Mouse (Mus musculus) heart, embryonic 11.5 days (tissue): ENCODE data around the gene Arid4b. TPM values are rescaled to one million over a fixed set of nuclear protein-coding genes. Genes with fewer than 3 reads are reported as not detected.
"Not testable (repeated sequence)": the region's sequence is repeated elsewhere in the genome, so short reads cannot be mapped to it uniquely, and the experiment has no call there.

Experiments used
- ATAC-seq: fragments of 200-750 bp; cut with Nextera tagmentation; replicated peaks from 2 replicates; pipeline ENCODE4 v1.8.0; 2017; ENCODE audit warnings: moderate library complexity; ENCODE audit not compliant: insufficient number of reproducible peaks, low FRiP score, low TSS enrichment
- H3K27ac ChIP-seq: fragments of 300-500 bp; sonication (generic); 2 replicates; pipeline ENCODE4 v1.5.1; 2014; ENCODE audit warnings: mild to moderate bottlenecking, low read depth, low read length
- H3K27me3 ChIP-seq: fragments of 300-500 bp; sonication (generic); 2 replicates; pipeline ENCODE4 v1.6.1; 2014; ENCODE audit warnings: mild to moderate bottlenecking, low read length, mixed read lengths; ENCODE audit not compliant: control insufficient read depth, insufficient read depth
- H3K36me3 ChIP-seq: fragments of 300-500 bp; sonication (generic); 2 replicates; pipeline ENCODE4 v1.6.1; 2014; ENCODE audit warnings: mild to moderate bottlenecking, low read length, moderate library complexity, mixed read lengths; ENCODE audit not compliant: control insufficient read depth, insufficient read depth
- H3K4me1 ChIP-seq: fragments of 300-500 bp; sonication (generic); 2 replicates; pipeline ENCODE4 v1.6.1; 2014; ENCODE audit warnings: low read length; ENCODE audit not compliant: control insufficient read depth, insufficient read depth
- H3K4me2 ChIP-seq: fragments of 300-500 bp; sonication (generic); 2 replicates; pipeline ENCODE4 v1.6.1; 2014; ENCODE audit warnings: mild to moderate bottlenecking, moderate library complexity
- H3K4me3 ChIP-seq: fragments of 300-500 bp; sonication (generic); 2 replicates; pipeline ENCODE4 v1.5.1; 2014; ENCODE audit warnings: low read depth, low read length
- H3K9ac ChIP-seq: fragments of 300-500 bp; sonication (generic); 2 replicates; pipeline ENCODE4 v1.6.1; 2014; ENCODE audit warnings: mild to moderate bottlenecking, low read depth, low read length, moderate library complexity
- H3K9me3 ChIP-seq: fragments of 300-500 bp; sonication (generic); replicated peaks from 2 replicates; pipeline ENCODE4 v1.6.1; 2016; ENCODE audit warnings: low read length; ENCODE audit not compliant: control insufficient read depth
- WGBS: fragments of 180-500 bp; shearing (Covaris S2); extraction: QIAGEN DNeasy Blood & Tissue Kit; methylation state at CpG from one replicate; pipeline ENCODE4 v1.1.7; 2014; ENCODE audit not compliant: insufficient replicate concordance; 5-methylcytosine and 5-hydroxymethylcytosine counted together
- polyA plus RNA-seq: library from polyadenylated mRNA; unstranded; fragments of >200 nt; fragmentation: Nextera tagmentation; extraction: Ambion mirVana; gene quantifications from 2 replicates; pipeline ENCODE4 v1.2.1, GENCODE M21; 2014

Gene Arid4b
- 42.7 and 53.2 TPM in 2 replicates for polyA plus RNA-seq

DNA sequence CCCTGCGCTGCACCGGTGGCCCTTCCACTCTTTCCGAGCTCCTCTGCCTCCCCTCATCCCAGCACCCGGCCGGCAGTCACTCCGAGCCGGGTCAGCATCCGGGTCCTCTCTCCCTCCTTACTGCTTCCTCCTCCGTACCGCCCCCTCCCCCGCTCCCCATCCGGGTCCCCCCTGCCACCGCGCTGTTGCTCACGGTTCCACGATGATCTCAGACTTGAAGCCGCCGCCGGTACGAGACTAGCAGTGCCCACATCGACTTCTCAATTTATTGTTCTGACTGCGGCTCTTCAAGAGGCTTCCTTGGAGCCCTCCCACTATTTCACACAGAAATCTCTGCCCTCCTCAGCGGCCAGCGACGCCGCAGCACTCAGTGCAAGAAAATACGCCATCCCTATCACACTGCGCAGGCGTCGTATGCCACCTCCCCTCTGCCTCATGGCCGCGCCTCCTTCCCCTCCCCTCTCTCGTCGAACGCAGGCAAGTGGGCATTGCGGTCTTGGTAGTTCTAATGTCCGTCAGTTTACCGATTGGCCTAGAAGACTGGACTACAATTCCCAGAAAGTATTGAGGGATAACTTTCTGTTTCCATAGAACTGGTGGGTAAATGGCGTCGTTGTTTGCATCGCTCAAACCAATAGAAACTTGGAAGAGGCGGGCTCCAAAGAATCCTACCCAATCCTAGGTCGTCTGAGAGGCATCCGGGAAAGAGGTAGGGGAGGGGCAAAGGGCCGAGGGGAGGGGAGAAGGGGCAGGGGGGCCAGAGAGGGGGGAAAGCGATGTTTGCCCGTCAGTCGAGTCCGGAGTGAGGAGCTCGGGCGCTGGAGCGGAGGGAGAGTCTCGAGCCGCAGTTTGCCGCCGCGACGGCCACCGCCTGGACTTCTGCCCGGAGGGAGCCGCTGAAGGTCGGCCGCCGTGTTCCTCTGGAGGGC, at the start of gene Arid4b, which contains the start of gene Ggps1:
Arid4b (plus strand) TSS at position 220 of the 929 bp plus-strand sequence.
Ggps1 (minus strand) TSS at position 476 of the 929 bp plus-strand sequence.
- under 1% methylated on average over 60 of the region's 64 CpGs for WGBS
- peak within 1 kb of the TSS; percentile 93 for H3K4me3 ChIP-seq

GRCm38 (mm10) chr13:14014001-14014400, 49.0 kb upstream of the Arid4b start:
- Histone ChIP-seq H3K9me3 (no peaks in the 10 kb centered on the region), H3K36me3 (peaks cover 12% of the 10 kb centered on the region), H3K4me3 (no peak overlapping the region), H3K9ac (no peak overlapping the region), H3K27me3 (no peaks in the 10 kb centered on the region), H3K4me1 (no peaks in the 10 kb centered on the region), H3K27ac (no peak overlapping the region), H3K4me2 (no peak overlapping the region)
- WGBS: 92% methylated on average over 2 of the region's 2 CpGs
- ATAC-seq: no peak

More for the DNA sequence above, at the start of gene Arid4b, which contains the start of gene Ggps1:
- peak; percentile 96 for ATAC-seq
- H3K27me3 ChIP-seq: no peaks in the 10 kb centered on the region
- H3K36me3 ChIP-seq: no peaks in the 10 kb centered on the region
- H3K9ac ChIP-seq: peak within 1 kb of the TSS; percentile 99
- H3K27ac ChIP-seq: peak within 1 kb of the TSS; percentile 97
- peak within 1 kb of the TSS; percentile 84 for H3K4me2 ChIP-seq
- H3K9me3 ChIP-seq: no peaks in the 10 kb centered on the region
- H3K4me1 ChIP-seq: peaks cover 3% of the 10 kb centered on the region

DNA sequence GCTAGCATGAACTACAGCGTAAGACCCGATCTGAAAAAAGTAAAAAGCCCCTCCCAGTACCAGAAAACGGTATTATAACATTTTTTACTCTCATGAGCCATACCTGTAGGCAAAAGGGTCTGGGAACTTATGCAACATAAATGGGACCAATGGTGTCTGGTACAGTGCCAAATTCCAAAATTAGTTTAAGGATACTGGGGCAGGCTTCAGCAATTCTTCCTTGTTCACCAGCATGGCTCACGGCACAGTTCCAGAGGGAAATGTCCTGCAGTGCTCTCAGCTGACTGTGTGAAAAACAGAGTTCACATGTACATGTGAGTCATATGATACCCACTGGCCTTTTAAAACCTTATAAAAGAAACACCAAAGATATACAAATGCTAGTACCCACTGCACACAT, 48.5 kb upstream of the Arid4b start:
- H3K9ac ChIP-seq: no peak overlapping the region
- WGBS: 92% methylated on average over 4 of the region's 4 CpGs
- H3K27ac ChIP-seq: no peak overlapping the region
- H3K4me2 ChIP-seq: no peak overlapping the region
- peaks cover 9% of the 10 kb centered on the region for H3K36me3 ChIP-seq
- no peak overlapping the region for H3K4me3 ChIP-seq
- no peak for ATAC-seq
- no peaks in the 10 kb centered on the region for H3K4me1 ChIP-seq
- H3K9me3 ChIP-seq: no peaks in the 10 kb centered on the region
- H3K27me3 ChIP-seq: no peaks in the 10 kb centered on the region

GRCm38 (mm10) chr13:14015609-14016008, 47.4 kb upstream of the Arid4b start:
- Histone ChIP-seq H3K4me3 (no peak overlapping the region), H3K27me3 (no peaks in the 10 kb centered on the region), H3K36me3 (peaks cover 6% of the 10 kb centered on the region), H3K4me1 (no peaks in the 10 kb centered on the region), H3K9ac (no peak overlapping the region), H3K9me3 (no peaks in the 10 kb centered on the region), H3K27ac (no peak overlapping the region), H3K4me2 (no peak overlapping the region)
- no peak for ATAC-seq
- 89% methylated on average over 6 of the region's 6 CpGs for WGBS

DNA sequence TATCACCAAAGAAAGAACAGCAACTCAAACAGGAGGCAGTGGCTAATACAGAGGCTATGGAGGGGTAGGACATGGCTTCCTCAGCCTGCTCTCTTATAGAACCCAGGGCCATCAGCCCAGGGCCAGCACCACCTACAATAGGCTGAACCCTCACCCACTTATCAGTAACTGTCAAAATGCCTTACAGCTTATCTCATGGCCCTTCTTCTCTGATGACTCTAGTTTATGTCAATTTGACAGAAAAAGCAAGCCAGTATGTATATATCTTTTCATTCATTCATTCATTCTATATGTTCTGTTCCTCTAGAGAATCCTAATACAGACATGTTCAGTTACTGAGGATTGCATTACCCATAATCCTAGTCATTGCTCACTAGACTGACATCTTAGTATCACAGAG, 44.7 kb upstream of the Arid4b start:
- Histone ChIP-seq H3K4me1 (no peaks in the 10 kb centered on the region), H3K4me2 (no peak overlapping the region)

DNA sequence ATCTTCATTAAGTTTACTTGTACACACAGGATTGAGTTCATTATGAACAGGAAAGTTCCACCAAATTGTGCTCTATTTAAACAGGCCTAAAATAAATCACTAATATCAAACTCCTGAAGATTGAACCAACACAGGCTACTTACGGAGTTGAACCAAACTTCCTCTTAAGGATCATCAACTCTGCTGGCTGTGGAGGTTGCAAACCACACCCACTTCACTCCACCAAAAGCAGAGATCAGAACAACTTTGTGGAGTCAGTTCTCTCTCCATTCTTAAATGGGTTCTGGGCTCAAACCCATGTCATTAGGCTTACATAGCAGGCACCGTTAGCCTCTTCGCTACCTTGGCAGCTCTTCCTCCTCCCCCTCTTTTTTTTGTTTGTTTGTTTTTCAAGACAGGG, 44.2 kb upstream of the Arid4b start:
- Histone ChIP-seq H3K27ac (no peak overlapping the region), H3K4me1 (no peaks in the 10 kb centered on the region), H3K27me3 (no peaks in the 10 kb centered on the region), H3K9ac (no peak overlapping the region), H3K36me3 (no peaks in the 10 kb centered on the region; the same call in 1 of the 2 replicates), H3K9me3 (no peaks in the 10 kb centered on the region), H3K4me2 (no peak overlapping the region), H3K4me3 (no peak overlapping the region)
- no peak for ATAC-seq
- WGBS: 87% methylated on average over 3 of the region's 3 CpGs

More for the DNA sequence above, 44.7 kb upstream of the Arid4b start:
- H3K36me3 ChIP-seq: no peaks in the 10 kb centered on the region; the same call in 1 of the 2 replicates
- 0 out of 2 replicates have a peak, but pooled peaks have one; percentile 57 for ATAC-seq
- no peak overlapping the region for H3K9ac ChIP-seq
- no peak overlapping the region for H3K4me3 ChIP-seq
- H3K9me3 ChIP-seq: no peaks in the 10 kb centered on the region
- no peaks in the 10 kb centered on the region for H3K27me3 ChIP-seq
- H3K27ac ChIP-seq: no peak overlapping the region

- ATAC-seq: not testable (repeated sequence)
- WGBS: 36% methylated on average over 9 of the region's 12 CpGs
Observed at GRCm38 (mm10) chr13:14021417-14021816, 41.6 kb upstream of the Arid4b start.

GRCm38 (mm10) chr13:14025554-14025953, 37.5 kb upstream of the Arid4b start:
- H3K4me2 ChIP-seq: no peak overlapping the region
- H3K9me3 ChIP-seq: no peaks in the 10 kb centered on the region
- no peaks in the 10 kb centered on the region for H3K27me3 ChIP-seq
- H3K4me3 ChIP-seq: no peak overlapping the region
- ATAC-seq: no peak
- 90% methylated on average over 6 of the region's 6 CpGs for WGBS
- no peak overlapping the region for H3K9ac ChIP-seq
- H3K27ac ChIP-seq: no peak overlapping the region
- peaks cover 5% of the 10 kb centered on the region; the same call in 1 of the 2 replicates for H3K36me3 ChIP-seq
- no peaks in the 10 kb centered on the region for H3K4me1 ChIP-seq

More at GRCm38 (mm10) chr13:14021417-14021816, 41.6 kb upstream of the Arid4b start:
- not testable (repeated sequence) for H3K27me3 ChIP-seq, H3K36me3 ChIP-seq, H3K4me1 ChIP-seq, H3K9ac ChIP-seq, H3K4me2 ChIP-seq, H3K4me3 ChIP-seq, H3K27ac ChIP-seq, H3K9me3 ChIP-seq
